Comparison of ENCODE assay signal across 9 mouse cellular contexts in the genomic region with DNA sequence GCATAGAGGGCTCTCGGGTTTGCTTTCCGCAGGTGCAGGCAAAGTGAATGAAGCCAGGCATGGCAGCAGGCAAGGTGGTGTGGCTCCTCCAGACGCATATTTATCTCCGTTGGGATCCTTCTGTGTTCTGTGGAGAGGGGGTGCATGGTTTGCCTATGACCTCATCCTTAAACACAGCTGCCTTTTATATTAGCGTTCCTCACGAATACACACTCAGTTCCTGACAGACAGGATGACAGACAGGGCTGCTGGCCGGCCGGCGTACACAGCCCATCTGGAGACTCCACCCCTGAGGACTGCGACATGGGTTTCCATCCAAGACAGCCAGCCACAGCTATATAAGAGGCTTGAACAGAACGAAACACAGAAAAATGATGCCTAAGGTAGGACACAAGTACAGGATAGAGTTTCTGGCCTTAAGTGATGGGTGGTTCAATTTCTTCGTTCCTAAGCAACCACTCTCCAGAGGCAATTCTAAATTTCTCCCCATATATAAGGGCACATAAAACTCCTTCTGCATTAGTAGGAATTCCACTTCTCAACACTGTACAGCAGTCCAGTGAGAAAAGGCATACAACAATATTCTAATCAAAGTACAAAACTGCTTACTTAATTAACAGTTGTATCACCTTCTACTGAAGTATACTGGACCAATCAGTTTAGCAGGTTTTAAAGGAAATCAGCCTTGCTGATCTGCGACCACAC.
DNase-seq lines count a peak whose midpoint lies in the region; ATAC-seq lines count a peak whose summit lies in the region.
"Had no signal": no experiment of that assay in that cellular context is flagged by ENCODE, and none has a peak within 500 bp of the region (broad histone marks: within the 10 kb centered on the region; RNA-seq: fewer than 3 reads in every experiment).

No protein-coding gene starts in this region.

- H3K9ac ChIP-seq in heart, embryonic 14.5 days (ENCODE audit: low read length): 0 out of 2 replicates have a peak overlapping the region, but pooled peaks have one; percentile 5

- peaks cover 3% of the 10 kb centered on the region; the same call in 1 of the 2 replicates for H3K36me3 ChIP-seq in heart, embryonic 14.5 days (ENCODE audit: control insufficient read depth, insufficient read depth, low read length)

- ATAC-seq in heart, embryonic 14.5 days (ENCODE audit: insufficient number of reproducible peaks, insufficient read depth, low FRiP score, low read depth): peak; percentile 51

- H3K4me1 ChIP-seq in heart, embryonic 14.5 days (ENCODE audit: control insufficient read depth in 2 of 2, insufficient read depth in 2 of 2, low read length in 2 of 2): peaks cover 38 to 74% of the 10 kb centered on the region in 2 experiments

- H3K9me3 ChIP-seq in heart, embryonic 14.5 days (ENCODE audit: control insufficient read depth, low read length): no peaks in the 10 kb centered on the region

- peak; percentile 42 for DNase-seq in embryo, embryonic 11 days
- no peak for DNase-seq in embryo, embryonic 9.5 days (ENCODE audit: extremely low spot score)
- DNase-seq in MN1 (ENCODE audit: low spot score): peak; percentile 32
- DNase-seq in lung, postnatal 4 days: peak; percentile 24 to 52
- no peak for DNase-seq in right cerebral cortex, postnatal 4 days
- no peak for DNase-seq in yolk sac, embryonic 10.5 days (ENCODE audit: low spot score)
- no peak for DNase-seq in kidney, adult 11 months
- DNase-seq: cerebellum, adult 11-12 months had no signal

- peak overlapping the region; percentile 48 for H3K4me2 ChIP-seq in heart, embryonic 14.5 days (ENCODE audit: low read length)

- H3K27me3 ChIP-seq in heart, embryonic 14.5 days (ENCODE audit: control insufficient read depth, insufficient read depth, low read length): no peaks in the 10 kb centered on the region

- H3K27ac ChIP-seq in heart, embryonic 14.5 days (replicated peaks in 1 of 2; ENCODE audit: control insufficient read depth in 1 of 2, insufficient read depth in 1 of 2, low read depth in 2 of 2, low read length in 2 of 2): peak overlapping the region; percentile 77 to 97

- 21% methylated on average over 13 of the region's 13 CpGs for WGBS in heart, embryonic 14.5 days

- H3K4me3 ChIP-seq in heart, embryonic 14.5 days (ENCODE audit: control insufficient read depth in 1 of 2, insufficient read depth in 1 of 2, low read depth in 1 of 2, low read length in 2 of 2): no peak overlapping the region

Comparison
In these comparisons a context has a peak if more than half of its experiments do, and no peak if none do; other contexts are left out.
1. DNase-seq: peak in embryo, embryonic 11 days (single experiment), MN1 (single experiment) and lung, postnatal 4 days (2 of 2); none in embryo, embryonic 9.5 days (single experiment), right cerebral cortex, postnatal 4 days (single experiment), yolk sac, embryonic 10.5 days (single experiment) and kidney, adult 11 months (single experiment).